8 mouse cellular contexts compared by ENCODE assay signal in the genomic region with DNA sequence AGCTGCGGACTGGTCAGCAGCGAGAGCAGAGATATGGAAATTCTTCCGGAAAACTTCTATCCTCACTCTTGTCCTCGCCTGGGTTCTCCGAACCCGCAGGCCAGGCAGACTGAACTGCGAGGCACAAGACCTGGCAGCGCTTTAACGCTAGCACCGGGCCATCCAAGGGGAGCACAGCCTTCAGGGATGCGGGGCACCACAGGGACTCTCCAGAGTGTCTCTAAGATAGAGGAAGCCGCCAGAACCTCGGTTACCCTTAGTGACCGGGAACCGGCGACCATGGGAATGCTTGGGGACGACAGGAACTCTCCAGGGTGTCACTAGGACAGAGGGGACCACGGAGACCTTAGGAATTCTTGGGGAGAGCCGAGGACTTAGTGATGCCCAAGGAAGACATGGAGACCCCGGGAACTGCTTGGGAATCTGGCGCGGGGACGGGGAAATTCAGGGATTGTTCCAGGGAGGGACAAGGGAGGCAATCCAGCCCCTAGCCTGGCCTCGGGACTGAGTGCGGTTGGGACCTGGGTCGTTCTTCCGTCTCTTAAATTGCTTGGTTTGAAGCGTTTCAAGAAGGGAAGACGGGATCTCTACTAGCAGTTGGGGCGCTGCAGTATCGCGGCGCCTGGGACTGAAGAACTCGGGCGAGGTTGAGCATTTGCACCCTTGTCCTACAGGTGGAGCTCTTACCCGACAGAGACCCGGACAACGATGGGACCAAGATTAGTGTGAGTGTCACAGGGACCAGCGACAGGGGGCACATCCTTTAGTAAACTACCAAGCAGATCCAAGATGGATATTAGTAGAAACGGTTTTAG. TPM values are rescaled to one million over a fixed set of nuclear protein-coding genes. Genes with fewer than 3 reads are reported as not detected.
DNase-seq lines count a peak whose midpoint lies in the region; ATAC-seq and TF ChIP-seq lines count a peak whose summit lies in the region.

No protein-coding gene starts in this region.

- no peaks in the 10 kb centered on the region for H3K27me3 ChIP-seq in forebrain, embryonic 16.5 days (replicated peaks; ENCODE audit: control insufficient read depth, insufficient read depth, low read length)
- H3K27me3 ChIP-seq in hindbrain, embryonic 10.5 days (ENCODE audit: insufficient read depth, poor library complexity, severe bottlenecking), result peaks cover 48% of the 10 kb centered on the region
- H3K27me3 ChIP-seq in lung, embryonic 14.5 days (ENCODE audit: insufficient read depth, low read length), result peaks cover 43% of the 10 kb centered on the region

- peak overlapping the region; percentile 65 for H3K4me2 ChIP-seq in forebrain, embryonic 16.5 days (ENCODE audit: low read length)
- peak overlapping the region; percentile 68 for H3K4me2 ChIP-seq in lung, embryonic 14.5 days

- H3K9me3 ChIP-seq in forebrain, embryonic 16.5 days (ENCODE audit: control insufficient read depth, low read length), result no peaks in the 10 kb centered on the region
- H3K9me3 ChIP-seq in hindbrain, embryonic 10.5 days, result no peaks in the 10 kb centered on the region
- H3K9me3 ChIP-seq in lung, embryonic 14.5 days (ENCODE audit: low read depth, low read length), result no peaks in the 10 kb centered on the region

- peak; percentile 68 for TF ChIP-seq CTCF in lung, embryonic 14.5 days (IDR thresholded peaks at IDR 0.05; ENCODE audit: low read depth)

- peak overlapping the region; percentile 75 for H3K9ac ChIP-seq in forebrain, embryonic 16.5 days (replicated peaks; ENCODE audit: low read depth, low read length)
- peak overlapping the region; percentile 23; the same call in 1 of the 2 replicates for H3K9ac ChIP-seq in lung, embryonic 14.5 days

- H3K4me1 ChIP-seq in forebrain, embryonic 16.5 days (replicated peaks; ENCODE audit: control insufficient read depth, insufficient read depth, low read length), result peaks cover 23% of the 10 kb centered on the region
- peaks cover 21% of the 10 kb centered on the region; the same call in 1 of the 2 replicates for H3K4me1 ChIP-seq in hindbrain, embryonic 10.5 days (replicated peaks)
- no peaks in the 10 kb centered on the region for H3K4me1 ChIP-seq in lung, embryonic 14.5 days (ENCODE audit: insufficient read depth)

- DNase-seq in NIH3T3 (ENCODE audit: low read depth), result peak; percentile 9
- DNase-seq in cerebellum, adult 11-12 months, result peak; percentile 66
- DNase-seq in hindbrain, embryonic 10.5 days (ENCODE audit: low spot score), result peak; percentile 81
- DNase-seq in layer of hippocampus, adult 9-10 months (ENCODE audit: low spot score), result peak; percentile 65
- DNase-seq in lung, embryonic 14.5 days, result peak; percentile 84
- peak; percentile 60 for DNase-seq in ovary, postnatal 36 days (ENCODE audit: low spot score)

- WGBS in forebrain, embryonic 16.5 days, result 1% methylated on average over 40 of the region's 40 CpGs
- WGBS in hindbrain, embryonic 10.5 days, result under 1% methylated on average over 40 of the region's 40 CpGs
- WGBS in lung, embryonic 14.5 days, result under 1% methylated on average over 40 of the region's 40 CpGs

- peak overlapping the region; percentile 66 for H3K27ac ChIP-seq in forebrain, embryonic 16.5 days (ENCODE audit: low read length)
- peak overlapping the region; percentile 50 for H3K27ac ChIP-seq in hindbrain, embryonic 10.5 days
- no peak overlapping the region for H3K27ac ChIP-seq in lung, embryonic 14.5 days (ENCODE audit: low read depth)

- peak overlapping the region; percentile 57 for H3K4me3 ChIP-seq in forebrain, embryonic 16.5 days (replicated peaks; ENCODE audit: low read length)
- H3K4me3 ChIP-seq in hindbrain, embryonic 10.5 days, result peak overlapping the region; percentile 62
- peak overlapping the region; percentile 34 for H3K4me3 ChIP-seq in lung, embryonic 14.5 days (ENCODE audit: low read depth, low read length)

- ATAC-seq in forebrain, embryonic 16.5 days, result peak; percentile 73
- peak; percentile 93 for ATAC-seq in lung, embryonic 14.5 days (ENCODE audit: insufficient read depth)
- ATAC-seq in megakaryocyte, adult 5-6 weeks (ENCODE audit: poor library complexity, severe bottlenecking), result no peak

- H3K36me3 ChIP-seq in forebrain, embryonic 16.5 days (ENCODE audit: control insufficient read depth, insufficient read depth), result peaks cover 2% of the 10 kb centered on the region; the same call in 1 of the 2 replicates
- no peaks in the 10 kb centered on the region for H3K36me3 ChIP-seq in hindbrain, embryonic 10.5 days
- H3K36me3 ChIP-seq in lung, embryonic 14.5 days (ENCODE audit: insufficient read depth), result no peaks in the 10 kb centered on the region

RNA-seq across cellular contexts. Expression of gene Vstm2a, which starts 3.4 kb away (rescaled TPM):
- polyA plus RNA-seq in forebrain, embryonic 16.5 days (2015; fragmentation: Nextera tagmentation; extraction: Ambion mirVana), result 53.4 and 63.1 TPM in 2 replicates
- polyA plus RNA-seq in hindbrain, embryonic 10.5 days (2016; fragmentation: Nextera tagmentation; extraction: Ambion mirVana), result 0.62 and 2.3 TPM in 2 replicates
- 0.22 TPM in 1 of 2 replicates, not detected in the other for polyA plus RNA-seq in lung, embryonic 14.5 days (2014; fragmentation: Nextera tagmentation; extraction: Ambion mirVana)
- not detected in 2 replicates for total RNA-seq in megakaryocyte, adult 5-6 weeks (2015)
- total RNA-seq in megakaryocyte, adult 5-6 weeks (2017), result not detected in 2 replicates

Comparison
In these comparisons a context has a peak if more than half of its experiments do, and no peak if none do; other contexts are left out.
1. DNase-seq: peak in every context shown above with its lines; median percentile 84 in lung, embryonic 14.5 days; 81 in hindbrain, embryonic 10.5 days; 66 in cerebellum, adult 11-12 months; 65 in layer of hippocampus, adult 9-10 months; 60 in ovary, postnatal 36 days; 9 in NIH3T3.
2. RNA of gene Vstm2a, which starts 3.4 kb away (polyA plus RNA-seq): 53.4 to 63.1 TPM in forebrain, embryonic 16.5 days; 0.62 to 2.3 TPM in hindbrain, embryonic 10.5 days and 0.22 TPM in lung, embryonic 14.5 days; every median in the first group is over 10 times any median in the second.
3. Peak in every context shown above with its lines, with median percentiles within 50 percentile points of each other: H3K4me3 ChIP-seq.